Mouse (Mus musculus) megakaryocyte, embryonic 14.5 days (primary cell): ENCODE results near the gene Rab40b.

Experiments
- FLI1 ChIP-seq: IDR thresholded peaks from 2 replicates; pipeline ENCODE4 v1.6.1; 2012; ENCODE audit warnings: low read length, inconsistent platforms, mixed read lengths
- GATA1 ChIP-seq: IDR thresholded peaks from 3 replicates; pipeline ENCODE4 v1.6.1; 2012; ENCODE audit warnings: mixed read lengths, low read length, inconsistent platforms, borderline replicate concordance

GRCm38 (mm10) chr11:121348166-121348565, 39.9 kb downstream of the Rab40b start:
- TF ChIP-seq GATA1: no peak
- no peak for TF ChIP-seq FLI1
